Mouse (Mus musculus) kidney, postnatal 0 days (tissue): Measurements from ENCODE around the gene Upk2. TPM values are rescaled to one million over a fixed set of nuclear protein-coding genes. Genes with fewer than 3 reads are reported as not detected.
"Not testable (repeated sequence)": the region's sequence is repeated elsewhere in the genome, so short reads cannot be mapped to it uniquely, and the experiment has no call there.

Source experiments
- ATAC-seq: fragments of 200-750 bp; cut with Nextera tagmentation; replicated peaks from 2 replicates; pipeline ENCODE4 v1.8.0; 2017; ENCODE audit warnings: low read depth, moderate number of reproducible peaks, moderate TSS enrichment, moderate library complexity; ENCODE audit not compliant: low FRiP score
- DNase-seq: peaks from one replicate; pipeline ENCODE4 v3.0.0-alpha.2; 2016; ENCODE audit warnings: low spot score
- H3K27ac ChIP-seq: fragments of 300-500 bp; sonication (generic); 2 replicates; pipeline ENCODE4 v1.5.1; 2014; ENCODE audit warnings: mild to moderate bottlenecking
- H3K27me3 ChIP-seq: fragments of 300-500 bp; sonication (generic); 2 replicates; pipeline ENCODE4 v1.6.1; 2014; ENCODE audit warnings: low read length, mixed read lengths; ENCODE audit not compliant: insufficient read depth
- H3K36me3 ChIP-seq: fragments of 300-500 bp; sonication (generic); 2 replicates; pipeline ENCODE4 v1.6.1; 2014; ENCODE audit warnings: low read length, mixed read lengths; ENCODE audit not compliant: insufficient read depth
- H3K4me1 ChIP-seq: fragments of 300-500 bp; sonication (generic); replicated peaks from 2 replicates; pipeline ENCODE4 v1.6.1; 2014; ENCODE audit warnings: antibody characterized with exemption, low read length, mixed read lengths; ENCODE audit not compliant: insufficient read depth
- H3K4me2 ChIP-seq: fragments of 300-500 bp; sonication (generic); 2 replicates; pipeline ENCODE4 v1.6.1; 2014; ENCODE audit warnings: mild to moderate bottlenecking, low read length, moderate library complexity, mixed read lengths
- H3K4me3 ChIP-seq: fragments of 300-500 bp; sonication (generic); replicated peaks from 2 replicates; pipeline ENCODE4 v1.5.1; 2014; ENCODE audit warnings: low read depth, low read length
- H3K9ac ChIP-seq: fragments of 300-500 bp; sonication (generic); 2 replicates; pipeline ENCODE4 v1.6.1; 2014; ENCODE audit warnings: low read depth, low read length
- H3K9me3 ChIP-seq: fragments of 300-500 bp; sonication (generic); replicated peaks from 2 replicates; pipeline ENCODE4 v1.6.1; 2016; ENCODE audit warnings: low read length, inconsistent platforms, mixed read lengths
- CTCF ChIP-seq: IDR thresholded peaks from 2 replicates; pipeline ENCODE4 v1.5.1; 2016; ENCODE audit warnings: antibody characterized with exemption, low read depth, mild to moderate bottlenecking, moderate library complexity
- WGBS: fragments of 180-500 bp; shearing (Covaris S2); extraction: QIAGEN DNeasy Blood & Tissue Kit; methylation state at CpG from one replicate; pipeline ENCODE4 v1.1.7; 2014; 5-methylcytosine and 5-hydroxymethylcytosine counted together
- polyA plus RNA-seq: library from polyadenylated mRNA; unstranded; fragments of >200 nt; fragmentation: Nextera tagmentation; extraction: Ambion mirVana; gene quantifications from 2 replicates; pipeline ENCODE4 v1.2.1, GENCODE M21; 2015

The Upk2 gene
- polyA plus RNA-seq, 1 experiment from 2014 or later = 27.8 TPM

GRCm38 (mm10) chr9:44454132-44454890 lies 465 bp downstream of the Upk2 start:
- no peaks in the 10 kb centered on the region for H3K27me3 ChIP-seq
- DNase-seq (peak; percentile 89), ATAC-seq (peak; percentile 85)
- peak overlapping the region; percentile 32; the same call in 1 of the 2 replicates for H3K4me2 ChIP-seq
- TF ChIP-seq CTCF = peak; percentile 95
- H3K9ac ChIP-seq = no peak overlapping the region
- no peaks in the 10 kb centered on the region for H3K36me3 ChIP-seq
- no peak overlapping the region; the same call in 1 of the 2 replicates for H3K4me3 ChIP-seq
- no peak overlapping the region for H3K27ac ChIP-seq
- 7% methylated on average over 14 of the region's 14 CpGs for WGBS
- H3K4me1 ChIP-seq = no peaks in the 10 kb centered on the region
- no peaks in the 10 kb centered on the region for H3K9me3 ChIP-seq

DNA sequence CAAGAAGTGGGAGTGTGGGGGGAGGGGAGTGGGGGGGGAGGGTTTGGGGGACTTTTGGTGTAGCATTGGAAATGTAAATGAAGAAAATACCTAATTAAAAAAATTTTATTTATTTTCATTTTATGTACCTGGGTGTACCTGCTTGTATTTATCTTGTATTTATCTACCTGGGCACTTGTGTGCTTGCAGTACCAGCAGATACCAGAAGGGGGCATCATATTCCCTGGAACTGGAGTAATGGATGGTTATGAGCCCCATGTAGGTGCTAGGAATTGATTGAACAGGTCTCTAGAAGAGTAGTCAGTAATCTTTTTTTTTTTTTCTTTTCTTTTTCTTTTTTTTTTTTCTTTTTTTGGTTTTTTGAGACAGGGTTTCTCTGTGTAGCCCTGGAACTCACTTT lies 4.4 kb downstream of the Upk2 start:
- H3K27me3 ChIP-seq = no peaks in the 10 kb centered on the region
- DNase-seq (no peak), ATAC-seq (no peak)
- TF ChIP-seq CTCF = peak; percentile 42; the same call in 1 of the 2 replicates
- H3K4me3 ChIP-seq = no peak overlapping the region
- no peak overlapping the region for H3K4me2 ChIP-seq
- H3K27ac ChIP-seq = no peak overlapping the region
- H3K36me3 ChIP-seq = no peaks in the 10 kb centered on the region
- no peaks in the 10 kb centered on the region for H3K9me3 ChIP-seq
- H3K9ac ChIP-seq = no peak overlapping the region
- no peaks in the 10 kb centered on the region for H3K4me1 ChIP-seq

- H3K4me3 ChIP-seq, ATAC-seq, H3K9ac ChIP-seq, DNase-seq, H3K4me1 ChIP-seq, H3K27ac ChIP-seq, H3K4me2 ChIP-seq, H3K27me3 ChIP-seq, H3K9me3 ChIP-seq, H3K36me3 ChIP-seq: not testable (repeated sequence)
- 80% methylated on average over 7 of the region's 7 CpGs for WGBS
Measured at GRCm38 (mm10) chr9:44444402-44445025, 10.3 kb downstream of the Upk2 start.

GRCm38 (mm10) chr9:44440961-44441360 lies 13.8 kb downstream of the Upk2 start, which contains the start of gene Foxr1:
TSS of gene Foxr1 (minus strand) at chr9:44441136.
- no peak within 1 kb of the TSS for H3K4me3 ChIP-seq
- no peak within 1 kb of the TSS for H3K4me2 ChIP-seq
- no peak within 1 kb of the TSS for H3K9ac ChIP-seq
- whole genome bisulfite sequencing = 78% methylated on average over 19 of the region's 19 CpGs
- H3K27ac ChIP-seq = no peak within 1 kb of the TSS
- H3K4me1 ChIP-seq = no peaks in the 10 kb centered on the region
- no peaks in the 10 kb centered on the region for H3K9me3 ChIP-seq
- no peaks in the 10 kb centered on the region for H3K36me3 ChIP-seq
- no peaks in the 10 kb centered on the region for H3K27me3 ChIP-seq
- no peak for ATAC-seq
- no peak for DNase-seq
- TF ChIP-seq CTCF = no peak

GRCm38 (mm10) chr9:44435747-44436146 lies 19.0 kb downstream of the Upk2 start:
- H3K4me3 ChIP-seq = no peak overlapping the region
- H3K9ac ChIP-seq = no peak overlapping the region
- H3K4me1 ChIP-seq = no peaks in the 10 kb centered on the region
- 75% methylated on average over 6 of the region's 6 CpGs for WGBS
- no peak for TF ChIP-seq CTCF
- no peaks in the 10 kb centered on the region for H3K36me3 ChIP-seq
- no peaks in the 10 kb centered on the region for H3K27me3 ChIP-seq
- no peak overlapping the region for H3K27ac ChIP-seq
- no peak for ATAC-seq
- no peak overlapping the region for H3K4me2 ChIP-seq
- no peaks in the 10 kb centered on the region for H3K9me3 ChIP-seq
- no peak for DNase-seq

DNA sequence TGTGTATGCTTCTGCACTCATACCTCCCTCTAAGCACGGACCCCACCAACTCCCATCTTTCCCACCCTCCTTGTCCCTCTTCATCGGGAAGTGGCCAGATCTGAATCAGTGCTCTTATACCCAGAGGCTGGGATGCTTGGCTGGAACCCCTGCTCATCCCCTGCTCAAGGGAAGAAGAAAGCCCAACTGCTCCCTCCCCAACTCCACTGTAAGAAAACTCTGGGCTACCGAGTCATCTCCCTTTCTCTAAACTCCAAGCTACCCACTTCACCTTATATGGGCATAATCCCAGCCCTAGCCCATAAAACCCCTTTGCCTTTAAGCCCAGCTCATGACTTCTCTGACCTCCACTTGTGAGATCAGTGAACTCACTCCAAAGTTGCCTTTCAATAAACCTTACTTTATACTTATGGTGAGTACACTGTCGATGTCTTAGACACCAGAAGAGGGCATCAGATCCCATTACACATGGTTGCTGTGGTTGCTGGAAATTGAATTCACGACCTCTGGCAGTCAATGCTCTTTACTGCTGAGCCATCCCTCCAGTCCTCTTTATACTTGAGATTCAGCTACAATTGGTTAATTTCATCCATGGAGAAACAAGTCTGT lies 22.1 kb downstream of the Upk2 start:
- Histone ChIP-seq H3K27me3 (no peaks in the 10 kb centered on the region), H3K9ac (no peak overlapping the region), H3K36me3 (no peaks in the 10 kb centered on the region), H3K4me1 (no peaks in the 10 kb centered on the region), H3K27ac (no peak overlapping the region), H3K9me3 (no peaks in the 10 kb centered on the region), H3K4me3 (no peak overlapping the region), H3K4me2 (no peak overlapping the region)
- DNase-seq (no peak), ATAC-seq (no peak)
- WGBS = 38% methylated on average over 5 of the region's 5 CpGs
- TF ChIP-seq CTCF = peak; percentile 21; the same call in 1 of the 2 replicates
